ENCODE assay signal across 25 mouse cellular contexts in genomic region chr1:135984105-135984504, GRCm38 (mm10). TPM values are rescaled to one million over a fixed set of nuclear protein-coding genes. Genes with fewer than 3 reads are reported as not detected.
DNase-seq lines count a peak whose midpoint lies in the region; ATAC-seq and TF ChIP-seq lines count a peak whose summit lies in the region.
"Had no signal": no experiment of that assay in that cellular context is flagged by ENCODE, and none has a peak within 500 bp of the region (broad histone marks: within the 10 kb centered on the region; RNA-seq: fewer than 3 reads in every experiment).

No protein-coding gene starts in this region.

- peak; percentile 59; the same call in 1 of the 2 replicates for ATAC-seq in kidney, embryonic 16.5 days (ENCODE audit: low FRiP score, low TSS enrichment)
- ATAC-seq: activated CD4-positive, CD25-positive, alpha-beta regulatory T cell, adult 4 months; forebrain, embryonic 15.5 days; hindbrain, embryonic 16.5 days had no signal

- no peak overlapping the region for H3K4me2 ChIP-seq in kidney, embryonic 16.5 days (replicated peaks; ENCODE audit: low read depth, low read length)
- H3K4me2 ChIP-seq: embryonic facial prominence, embryonic 12.5 days; forebrain, embryonic 12.5 days; forebrain, embryonic 15.5 days; heart, embryonic 11.5 days; hindbrain, embryonic 13.5 days had no signal

- H3K9ac ChIP-seq in kidney, embryonic 16.5 days (replicated peaks; ENCODE audit: low read length) = no peak overlapping the region
- H3K9ac ChIP-seq: embryonic facial prominence, embryonic 12.5 days; forebrain, embryonic 12.5 days; forebrain, embryonic 15.5 days; hindbrain, embryonic 13.5 days had no signal

- WGBS in kidney, embryonic 16.5 days = 19% methylated on average over 5 of the region's 5 CpGs

- peak; percentile 35 for DNase-seq in gastrocnemius, adult 2 months
- no peak for DNase-seq in gastrocnemius, postnatal 4 days (ENCODE audit: low spot score in 2 of 2)
- no peak for DNase-seq in kidney, adult 9 months
- DNase-seq in kidney, postnatal 36 days = peak; percentile 11 to 15
- DNase-seq in kidney, adult 11 months = no peak
- peak; percentile 74 for DNase-seq in retina, postnatal 1 day
- DNase-seq in heart, postnatal 4 days = no peak
- DNase-seq: adrenal gland, adult 8-10 months; adrenal gland, postnatal 25 days; cerebellum, adult 18-20 months; cerebellum, adult 9-10 months; cerebellum, postnatal 14 days; gastrocnemius, postnatal 10 days; gastrocnemius, postnatal 36 days; heart, adult 11 months had no signal

- H3K27ac ChIP-seq in gastrocnemius, adult 2 months = peak overlapping the region; percentile 70
- no peak overlapping the region for H3K27ac ChIP-seq in kidney, embryonic 16.5 days (ENCODE audit: low read length)
- H3K27ac ChIP-seq: embryonic facial prominence, embryonic 12.5 days; forebrain, embryonic 12.5 days; forebrain, embryonic 15.5 days; hindbrain, embryonic 10.5 days; hindbrain, embryonic 13.5 days had no signal

- intact Hi-C loops in gastrocnemius, adult 2 months (cut with DNase I) = no loop called here

- no peaks in the 10 kb centered on the region for H3K36me3 ChIP-seq in kidney, embryonic 16.5 days (ENCODE audit: insufficient read depth, low read length)
- H3K36me3 ChIP-seq: embryonic facial prominence, embryonic 12.5 days; forebrain, embryonic 12.5 days; forebrain, embryonic 15.5 days; hindbrain, embryonic 10.5 days; hindbrain, embryonic 13.5 days had no signal

- no peak for TF ChIP-seq CTCF in gastrocnemius, adult 2 months (IDR thresholded peaks at IDR 0.05)

- peak overlapping the region; percentile 28 for H3K4me3 ChIP-seq in gastrocnemius, adult 2 months
- H3K4me3 ChIP-seq in kidney, embryonic 16.5 days (ENCODE audit: low read length) = no peak overlapping the region
- H3K4me3 ChIP-seq: embryonic facial prominence, embryonic 12.5 days; erythroblast, embryonic 14.5 days; forebrain, embryonic 12.5 days; forebrain, embryonic 15.5 days; hindbrain, embryonic 10.5 days; hindbrain, embryonic 13.5 days had no signal

- H3K27me3 ChIP-seq in kidney, embryonic 16.5 days (ENCODE audit: insufficient read depth, low read length) = no peaks in the 10 kb centered on the region
- H3K27me3 ChIP-seq: embryonic facial prominence, embryonic 12.5 days; forebrain, embryonic 15.5 days; hindbrain, embryonic 13.5 days had no signal

- H3K9me3 ChIP-seq in kidney, embryonic 16.5 days (ENCODE audit: low read length) = no peaks in the 10 kb centered on the region
- H3K9me3 ChIP-seq: embryonic facial prominence, embryonic 12.5 days; forebrain, embryonic 12.5 days; forebrain, embryonic 15.5 days; hindbrain, embryonic 10.5 days; hindbrain, embryonic 13.5 days had no signal

- H3K4me1 ChIP-seq in kidney, embryonic 16.5 days (ENCODE audit: insufficient read depth, low read length) = peaks cover 8% of the 10 kb centered on the region; the same call in 1 of the 2 replicates
- H3K4me1 ChIP-seq: forebrain, embryonic 12.5 days; forebrain, embryonic 15.5 days; hindbrain, embryonic 13.5 days had no signal

RNA-seq across cellular contexts. Expression of gene Igfn1, which starts 22.0 kb away (rescaled TPM):
- 10 to 100 TPM; 21.8 to 52.3 TPM for total RNA-seq in gastrocnemius, adult 2 months (2021)
- total RNA-seq in gastrocnemius, postnatal 4 days (2021) = 10 to 100 TPM; 17.4 to 32.9 TPM
- 0.17 and 0.30 TPM in 2 replicates for polyA plus RNA-seq in kidney, embryonic 16.5 days (2015; fragmentation: Nextera tagmentation; extraction: Ambion mirVana)
- under 1 TPM in 1 of 2 experiments, not detected in 1; 0.14 TPM for total RNA-seq in heart, postnatal 4 days (2021)
- polyA plus RNA-seq: activated CD4-positive, CD25-positive, alpha-beta regulatory T cell, adult 4 months; erythroblast, embryonic 14.5 days; forebrain, embryonic 12.5 days; forebrain, embryonic 15.5 days; hindbrain, embryonic 13.5 days; hindbrain, embryonic 16.5 days had no signal

RNA-seq across cellular contexts. Expression of gene Tmem9, which starts 23.8 kb away (rescaled TPM):
- 1 to 10 TPM; 5.2 to 9.9 TPM for total RNA-seq in gastrocnemius, adult 2 months (2021)
- 10 to 100 TPM; 43.6 to 63.7 TPM for total RNA-seq in gastrocnemius, postnatal 4 days (2021)
- polyA plus RNA-seq in kidney, embryonic 16.5 days (2015; fragmentation: Nextera tagmentation; extraction: Ambion mirVana) = 260 and 268 TPM in 2 replicates
- total RNA-seq in heart, postnatal 4 days (2021) = 10 to 100 TPM; 30.0 to 33.5 TPM

Comparison
In these comparisons a context has a peak if more than half of its experiments do, and no peak if none do; other contexts are left out.
1. DNase-seq: peak in gastrocnemius, adult 2 months (single experiment), kidney, postnatal 36 days (2 of 2) and retina, postnatal 1 day (single experiment); none in gastrocnemius, postnatal 4 days (0 of 2), kidney, adult 9 months (single experiment), kidney, adult 11 months (single experiment) and heart, postnatal 4 days (single experiment).
2. RNA of gene Igfn1, which starts 22.0 kb away (total RNA-seq): 21.8 to 52.3 TPM in gastrocnemius, adult 2 months and 17.4 to 32.9 TPM in gastrocnemius, postnatal 4 days; 0.14 TPM in heart, postnatal 4 days; every median in the first group is over 10 times any median in the second.